Mouse (Mus musculus) heart, embryonic 16.5 days (tissue): ENCODE results near the gene Camta1. TPM values are rescaled to one million over a fixed set of nuclear protein-coding genes. Genes with fewer than 3 reads are reported as not detected.

Experiments used
- ATAC-seq: fragments of 200-750 bp; cut with Nextera tagmentation; replicated peaks from 2 replicates; pipeline ENCODE4 v1.8.0; 2017; ENCODE audit warnings: moderate number of reproducible peaks; ENCODE audit not compliant: insufficient read depth, low FRiP score; ENCODE audit errors: extremely low read depth
- H3K27ac ChIP-seq: fragments of 300-500 bp; sonication (generic); 2 replicates; pipeline ENCODE4 v1.5.1; 2014; ENCODE audit warnings: mild to moderate bottlenecking, low read length, control low read depth, moderate library complexity
- H3K27me3 ChIP-seq: fragments of 300-500 bp; sonication (generic); 2 replicates; pipeline ENCODE4 v1.6.1; 2014; ENCODE audit warnings: low read length, mixed read lengths; ENCODE audit not compliant: control insufficient read depth, insufficient read depth
- H3K36me3 ChIP-seq: fragments of 300-500 bp; sonication (generic); 2 replicates; pipeline ENCODE4 v1.6.1; 2014; ENCODE audit not compliant: control insufficient read depth, insufficient read depth
- H3K4me1 ChIP-seq: fragments of 300-500 bp; sonication (generic); 2 replicates; pipeline ENCODE4 v1.6.1; 2014; ENCODE audit warnings: low read length, mixed read lengths; ENCODE audit not compliant: control insufficient read depth, insufficient read depth
- H3K4me2 ChIP-seq: fragments of 300-500 bp; sonication (generic); 2 replicates; pipeline ENCODE4 v1.6.1; 2014; ENCODE audit warnings: low read depth, mild to moderate bottlenecking, control low read depth, low read length
- H3K4me3 ChIP-seq: fragments of 300-500 bp; sonication (generic); 2 replicates; pipeline ENCODE4 v1.5.1; 2014; ENCODE audit warnings: mild to moderate bottlenecking, control low read depth, low read length
- H3K9ac ChIP-seq: fragments of 300-500 bp; sonication (generic); 2 replicates; pipeline ENCODE4 v1.6.1; 2014; ENCODE audit warnings: low read length, control low read depth
- H3K9me3 ChIP-seq: fragments of 300-500 bp; sonication (generic); replicated peaks from 2 replicates; pipeline ENCODE4 v1.6.1; 2016; ENCODE audit warnings: low read length; ENCODE audit not compliant: control insufficient read depth
- WGBS: fragments of 180-500 bp; shearing (Covaris S2); extraction: QIAGEN DNeasy Blood & Tissue Kit; methylation state at CpG from one replicate; pipeline ENCODE4 v1.1.7; 2014; 5-methylcytosine and 5-hydroxymethylcytosine counted together
- polyA plus RNA-seq: library from polyadenylated mRNA; unstranded; fragments of >200 nt; fragmentation: Nextera tagmentation; extraction: Ambion mirVana; gene quantifications from 2 replicates; pipeline ENCODE4 v1.2.1, GENCODE M21; 2015

The Camta1 gene
- polyA plus RNA-seq, 1 experiment from 2014 or later = 141 TPM

- 32% methylated on average over 10 of the region's 10 CpGs for WGBS
- H3K4me2 ChIP-seq = 0 out of 2 replicates have a peak overlapping the region, but pooled peaks have one; percentile 7
Measured at GRCm38 (mm10) chr4:150871392-150872138, 990.1 kb downstream of the Camta1 start.

GRCm38 (mm10) chr4:150870963-150871391 is 990.7 kb downstream of the Camta1 start:
- ATAC-seq = no peak
- 75% methylated on average over 13 of the region's 13 CpGs for WGBS
- peak overlapping the region; percentile 69 for H3K27ac ChIP-seq
- H3K4me3 ChIP-seq = no peak overlapping the region
- no peak overlapping the region for H3K9ac ChIP-seq
- H3K27me3 ChIP-seq = no peaks in the 10 kb centered on the region
- H3K9me3 ChIP-seq = no peaks in the 10 kb centered on the region
- peaks cover 12% of the 10 kb centered on the region for H3K36me3 ChIP-seq
- peaks cover 25% of the 10 kb centered on the region for H3K4me1 ChIP-seq
- 0 out of 2 replicates have a peak overlapping the region, but pooled peaks have one; percentile 7 for H3K4me2 ChIP-seq

More at GRCm38 (mm10) chr4:150871392-150872138, 990.1 kb downstream of the Camta1 start:
- ATAC-seq = peak; percentile 75
- Histone ChIP-seq H3K27ac (peak overlapping the region; percentile 69), H3K4me3 (no peak overlapping the region), H3K9me3 (no peaks in the 10 kb centered on the region), H3K36me3 (peaks cover 8% of the 10 kb centered on the region), H3K4me1 (peaks cover 25% of the 10 kb centered on the region), H3K9ac (peak overlapping the region; percentile 42; the same call in 1 of the 2 replicates), H3K27me3 (no peaks in the 10 kb centered on the region)

GRCm38 (mm10) chr4:150869276-150870197 is 992.1 kb downstream of the Camta1 start:
- peaks cover 12% of the 10 kb centered on the region for H3K36me3 ChIP-seq
- 0 out of 2 replicates have a peak overlapping the region, but pooled peaks have one; percentile 21 for H3K9ac ChIP-seq
- no peak overlapping the region for H3K4me2 ChIP-seq
- peak overlapping the region; percentile 35; the same call in 1 of the 2 replicates for H3K27ac ChIP-seq
- no peak overlapping the region for H3K4me3 ChIP-seq
- H3K27me3 ChIP-seq = no peaks in the 10 kb centered on the region
- no peak for ATAC-seq
- no peaks in the 10 kb centered on the region for H3K9me3 ChIP-seq
- 51% methylated on average over 17 of the region's 17 CpGs for WGBS
- H3K4me1 ChIP-seq = peaks cover 28% of the 10 kb centered on the region

GRCm38 (mm10) chr4:150868859-150869258 is 992.8 kb downstream of the Camta1 start:
- 78% methylated on average over 2 of the region's 2 CpGs for WGBS
- Histone ChIP-seq H3K27ac (no peak overlapping the region), H3K9ac (no peak overlapping the region), H3K4me3 (no peak overlapping the region), H3K36me3 (peaks cover 12% of the 10 kb centered on the region), H3K9me3 (no peaks in the 10 kb centered on the region), H3K27me3 (no peaks in the 10 kb centered on the region), H3K4me2 (no peak overlapping the region), H3K4me1 (peaks cover 28% of the 10 kb centered on the region)
- ATAC-seq = no peak

- no peak for ATAC-seq
Measured at GRCm38 (mm10) chr4:150868161-150868560, 993.5 kb downstream of the Camta1 start.

More at GRCm38 (mm10) chr4:150868161-150868560, 993.5 kb downstream of the Camta1 start:
- H3K36me3 ChIP-seq = peaks cover 12% of the 10 kb centered on the region
- H3K9ac ChIP-seq = no peak overlapping the region
- H3K4me2 ChIP-seq = no peak overlapping the region
- no peaks in the 10 kb centered on the region for H3K27me3 ChIP-seq
- H3K4me3 ChIP-seq = no peak overlapping the region
- whole genome bisulfite sequencing = 76% methylated on average over 6 of the region's 6 CpGs
- no peak overlapping the region for H3K27ac ChIP-seq
- H3K9me3 ChIP-seq = no peaks in the 10 kb centered on the region
- peaks cover 28% of the 10 kb centered on the region for H3K4me1 ChIP-seq

Other genes with a start within 250 kb of the Camta1 start
- 57.7 and 63.8 TPM in 2 replicates for gene Dnajc11, start 71.8 kb upstream of the Camta1 start, polyA plus RNA-seq
- gene Thap3, start 127.1 kb upstream of the Camta1 start, polyA plus RNA-seq = 28.8 and 31.2 TPM in 2 replicates
- gene Phf13, start 134.4 kb upstream of the Camta1 start, polyA plus RNA-seq = 15.4 and 17.1 TPM in 2 replicates
- gene Klhl21, start 146.9 kb upstream of the Camta1 start, polyA plus RNA-seq = 27.2 and 33.1 TPM in 2 replicates
- gene Zbtb48, start 165.8 kb upstream of the Camta1 start, polyA plus RNA-seq = 13.5 and 14.5 TPM in 2 replicates
- gene Tas1r1, start 176.7 kb upstream of the Camta1 start, polyA plus RNA-seq = 0.29 and 0.39 TPM in 2 replicates
- gene Nol9, start 177.4 kb upstream of the Camta1 start, polyA plus RNA-seq = 17.1 and 17.8 TPM in 2 replicates
- 11.9 and 13.4 TPM in 2 replicates for gene Plekhg5, start 210.6 kb upstream of the Camta1 start, polyA plus RNA-seq